Mouse (Mus musculus): ENCODE results near the gene Rora. TPM values are rescaled to one million over a fixed set of nuclear protein-coding genes. Genes with fewer than 3 reads are reported as not detected.

Rora gene
- total RNA-seq, 2 experiments from 2014 or later: 0.17 TPM; not detected in 1

DNA sequence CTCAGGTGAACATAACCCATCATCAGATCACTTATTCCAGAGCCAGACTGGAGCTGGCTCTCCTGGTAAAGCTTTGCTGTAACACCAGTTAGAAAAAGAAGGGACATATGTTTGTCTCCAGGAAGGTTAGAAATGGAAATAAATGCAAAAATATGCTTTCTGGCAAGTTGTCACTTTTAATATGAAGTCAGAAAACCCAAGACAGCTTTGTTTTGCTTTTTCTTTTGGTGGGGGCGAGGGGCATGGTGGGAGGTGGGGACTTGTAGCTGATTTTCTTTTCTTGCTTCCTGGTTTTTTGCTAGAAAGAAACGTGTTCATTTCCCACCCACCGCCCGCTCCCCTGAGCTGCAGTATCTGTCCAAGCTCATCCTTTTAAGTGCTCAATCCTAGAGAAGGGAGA, 212.7 kb downstream of the Rora start:
- ATAC-seq (replicated peaks; ENCODE audit: low FRiP score, poor library complexity, severe bottlenecking): no peak

DNA sequence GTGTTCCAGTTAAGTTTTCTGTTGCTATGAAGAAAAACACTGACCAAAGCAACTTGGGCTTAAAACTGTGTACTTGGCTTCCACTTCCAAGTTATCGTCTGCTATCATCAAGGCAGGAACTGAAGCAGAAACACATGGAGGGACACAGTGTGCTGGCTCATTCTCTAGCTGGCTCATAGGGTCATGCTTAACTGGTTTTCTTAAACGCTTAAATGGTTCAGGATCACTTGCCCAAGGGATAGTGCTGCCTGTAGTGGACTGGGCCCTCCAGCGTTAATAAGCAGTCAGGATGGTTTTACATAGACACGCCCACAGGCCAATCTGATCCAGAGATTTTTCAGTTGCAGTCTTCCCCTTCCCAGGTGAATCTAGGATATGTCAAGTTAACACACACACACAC, 220.3 kb downstream of the Rora start:
- no peak for ATAC-seq (replicated peaks; ENCODE audit: low FRiP score, poor library complexity, severe bottlenecking)

DNA sequence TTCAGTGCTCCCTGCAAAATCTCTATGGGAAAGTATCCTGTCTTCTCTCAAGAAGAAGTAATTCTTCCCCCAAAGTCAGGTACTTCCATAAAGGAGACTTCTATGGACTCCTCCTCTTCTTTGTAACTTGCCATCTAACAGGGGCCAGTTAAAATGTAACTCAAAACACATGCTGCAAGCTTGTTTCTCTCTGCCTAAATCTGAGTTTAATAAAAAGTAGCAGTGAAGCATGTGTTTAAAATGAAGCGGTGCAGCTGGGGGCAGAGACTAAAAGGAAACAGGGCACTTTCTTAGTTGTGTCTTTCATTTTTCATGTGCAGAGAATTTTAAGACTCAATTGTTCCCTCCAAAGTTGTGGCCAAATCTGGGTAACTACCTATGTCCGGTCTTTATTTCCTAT, 221.0 kb downstream of the Rora start:
- ATAC-seq (replicated peaks; ENCODE audit: low FRiP score, poor library complexity, severe bottlenecking): no peak

DNA sequence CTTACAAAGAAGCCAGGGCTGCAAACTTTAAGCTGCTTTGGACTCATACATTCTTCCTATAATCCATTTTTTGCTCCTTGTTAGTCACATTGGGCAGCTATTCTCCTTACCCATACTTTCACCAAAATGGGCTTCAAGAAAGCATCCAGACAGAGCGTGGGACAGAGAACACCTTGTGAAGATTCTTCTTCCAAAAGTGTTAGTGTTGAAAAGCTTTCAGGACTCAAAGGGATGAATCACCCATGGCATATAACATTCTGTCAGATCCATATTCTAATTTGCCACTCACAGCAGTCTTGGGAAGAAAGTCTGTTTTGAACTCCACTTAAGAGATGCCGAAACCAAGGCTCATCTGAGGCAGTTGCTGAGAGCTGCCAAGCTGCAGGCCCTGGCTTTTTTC, 222.2 kb downstream of the Rora start:
- no peak for ATAC-seq (replicated peaks; ENCODE audit: low FRiP score, poor library complexity, severe bottlenecking)

DNA sequence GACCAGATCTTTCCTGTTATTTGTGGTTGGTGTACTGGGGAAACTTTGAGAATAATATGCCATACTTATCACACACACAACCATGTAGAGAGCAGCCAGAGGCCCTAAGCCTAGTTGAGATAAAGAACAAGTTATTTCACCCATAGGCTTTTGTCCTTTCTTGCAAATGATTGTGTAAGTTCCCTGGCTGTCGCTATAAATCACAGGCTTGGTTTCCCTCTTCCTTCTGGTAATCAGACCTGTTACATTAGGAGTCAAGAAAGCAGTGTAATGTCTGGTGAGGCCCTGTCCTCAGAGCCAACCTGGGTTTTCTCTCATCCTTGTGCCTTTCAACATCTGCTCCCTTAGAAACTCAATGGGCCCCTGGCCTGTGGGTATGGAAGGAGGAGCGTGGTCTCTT, 222.7 kb downstream of the Rora start:
- ATAC-seq (replicated peaks; ENCODE audit: low FRiP score, poor library complexity, severe bottlenecking): no peak

DNA sequence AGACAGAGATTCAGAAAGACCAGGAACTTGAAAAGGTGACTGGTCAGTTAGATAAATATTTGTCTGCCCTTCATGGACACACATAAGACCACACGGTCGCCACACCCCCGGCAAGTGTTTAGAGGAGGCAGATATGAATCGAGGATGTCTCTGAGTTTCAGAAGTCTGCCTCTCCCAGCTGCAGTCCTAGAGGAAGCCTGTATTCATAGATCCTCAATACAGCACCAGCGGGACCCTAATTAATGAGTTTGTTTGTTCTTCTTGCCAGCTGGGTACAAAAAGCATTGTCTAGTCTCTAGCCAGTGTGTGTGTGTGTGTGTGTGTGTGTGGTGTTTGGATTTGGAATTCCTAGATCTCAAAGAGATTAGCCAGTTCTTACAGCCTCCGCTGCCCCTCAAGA, 228.3 kb downstream of the Rora start:
- ATAC-seq (replicated peaks; ENCODE audit: low FRiP score, poor library complexity, severe bottlenecking): no peak

DNA sequence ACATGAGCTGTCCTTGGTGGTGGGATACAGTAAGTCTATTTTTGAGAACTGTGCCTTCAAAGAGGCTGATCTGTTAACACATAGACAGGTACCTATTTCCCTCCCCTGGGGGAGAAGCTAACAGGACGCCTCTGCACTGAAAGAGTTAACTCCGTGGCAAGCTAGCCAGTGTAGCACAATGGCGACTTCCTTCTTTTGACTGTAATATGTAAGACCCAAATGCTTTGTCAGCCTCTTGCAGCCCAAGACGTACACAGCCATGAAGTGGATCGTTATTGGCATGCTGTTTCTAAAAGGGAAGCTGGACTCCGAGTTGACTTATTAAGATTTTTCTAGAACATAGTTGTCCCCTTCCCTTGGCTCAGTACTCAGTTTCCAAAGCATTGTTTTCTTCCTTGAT, 229.4 kb downstream of the Rora start:
- no peak for ATAC-seq (replicated peaks; ENCODE audit: low FRiP score, poor library complexity, severe bottlenecking)

DNA sequence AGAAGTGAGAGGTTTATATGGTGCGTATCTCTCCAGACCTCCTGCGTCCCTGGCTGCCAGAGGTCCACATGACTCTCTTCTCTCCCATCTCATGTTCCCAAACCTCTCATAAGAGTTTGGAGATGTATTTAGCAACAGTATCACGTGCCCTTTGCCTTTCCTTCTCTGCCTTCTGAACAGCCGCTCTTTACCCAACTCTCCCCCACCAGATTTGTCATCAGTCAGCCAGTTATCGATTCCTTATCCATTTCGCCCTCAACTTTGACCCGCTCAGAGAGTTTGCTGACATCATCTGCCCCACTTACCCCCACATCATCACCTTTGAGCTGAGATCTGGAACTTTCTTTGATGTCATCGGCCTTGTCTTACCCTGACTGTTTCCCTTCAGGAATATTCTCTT, 230.1 kb downstream of the Rora start:
- ATAC-seq (replicated peaks; ENCODE audit: low FRiP score, poor library complexity, severe bottlenecking): no peak

DNA sequence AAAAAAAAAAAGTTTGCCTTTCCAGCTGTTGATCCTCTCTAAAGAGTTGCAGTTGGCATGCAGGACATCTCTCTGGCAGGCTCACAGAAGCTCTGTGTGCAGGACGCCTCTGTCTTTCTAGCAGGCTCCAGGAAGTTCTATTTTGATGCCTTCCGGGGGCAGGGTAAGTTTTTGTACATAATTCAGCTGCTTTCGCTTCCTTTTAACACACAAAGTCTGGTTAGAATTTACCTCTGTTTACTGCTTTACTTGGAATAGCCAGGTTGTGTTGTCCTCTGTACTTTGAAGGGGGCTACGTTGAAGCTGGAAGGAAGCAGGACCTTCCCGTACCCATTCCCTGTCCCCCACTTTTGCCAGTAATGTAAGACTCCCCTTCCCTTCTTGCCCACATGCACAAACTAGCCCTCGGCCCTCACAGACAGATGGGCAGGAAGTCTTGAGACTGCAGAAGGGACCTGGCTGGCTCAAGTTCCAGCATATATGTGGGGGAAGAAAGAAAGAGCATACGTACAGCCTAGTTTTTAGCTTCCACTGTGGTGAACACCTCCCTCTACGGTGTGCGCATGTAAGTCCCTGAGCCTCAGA, 231.0 kb downstream of the Rora start:
- no peak for ATAC-seq (replicated peaks; ENCODE audit: low FRiP score, poor library complexity, severe bottlenecking)

DNA sequence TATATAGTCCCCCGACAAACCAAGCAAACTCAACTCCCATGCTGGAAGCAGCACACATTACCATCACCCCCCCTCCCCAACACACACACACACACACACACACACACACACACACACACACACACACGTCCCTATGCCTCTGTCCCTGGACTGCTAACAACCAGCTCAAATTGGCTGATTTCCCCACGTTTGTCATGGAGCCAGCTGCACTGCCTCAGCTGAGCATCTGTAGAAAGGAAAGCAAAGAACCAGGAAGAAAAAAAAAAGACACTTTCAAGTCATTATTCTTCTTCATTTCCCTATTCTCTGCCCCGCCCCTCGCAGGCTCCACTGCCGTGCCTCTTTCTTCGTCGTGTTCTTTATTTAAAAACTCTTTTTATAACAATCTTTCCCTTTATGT, 235.1 kb downstream of the Rora start:
- no peak for ATAC-seq (replicated peaks; ENCODE audit: low FRiP score, poor library complexity, severe bottlenecking)

DNA sequence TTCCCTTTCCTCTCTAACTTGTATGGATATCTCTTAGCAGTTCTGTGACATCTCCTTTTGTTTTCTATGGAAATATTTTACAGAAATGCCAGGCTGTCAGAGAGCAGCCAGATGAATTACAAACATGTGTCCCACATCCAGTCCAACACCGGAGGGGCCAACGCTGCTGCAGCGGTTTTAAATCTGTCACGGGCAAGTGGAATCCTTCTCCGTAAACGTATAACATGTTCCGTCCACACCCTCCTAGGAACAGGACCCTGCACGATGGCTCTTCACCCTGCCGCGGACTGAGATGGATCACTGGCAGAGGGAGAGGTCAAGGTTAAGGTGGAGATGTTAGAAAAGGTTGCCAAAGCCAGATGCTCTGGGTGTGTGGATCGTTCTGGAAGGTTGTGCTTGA, 237.8 kb downstream of the Rora start:
- no peak for ATAC-seq (replicated peaks; ENCODE audit: low FRiP score, poor library complexity, severe bottlenecking)

DNA sequence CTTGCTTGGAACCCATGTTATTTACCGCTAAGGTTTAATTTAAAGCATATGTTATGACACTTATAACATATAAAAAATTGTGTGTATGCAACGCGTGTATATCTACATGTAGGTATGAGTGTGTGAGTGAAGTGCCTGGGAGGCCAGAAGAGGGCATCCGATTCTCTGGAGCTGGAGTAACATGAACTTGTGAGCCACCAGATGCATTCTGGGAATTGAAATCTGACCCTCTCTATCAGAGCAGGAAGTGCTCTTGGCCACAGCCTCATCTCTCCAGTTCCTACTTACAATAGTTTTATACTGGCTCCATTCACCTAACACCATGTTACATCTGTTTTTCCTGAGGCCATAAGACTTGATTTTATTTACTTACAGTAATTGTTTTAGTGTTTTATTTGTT, 238.8 kb downstream of the Rora start:
- no peak for ATAC-seq (replicated peaks; ENCODE audit: low FRiP score, poor library complexity, severe bottlenecking)

DNA sequence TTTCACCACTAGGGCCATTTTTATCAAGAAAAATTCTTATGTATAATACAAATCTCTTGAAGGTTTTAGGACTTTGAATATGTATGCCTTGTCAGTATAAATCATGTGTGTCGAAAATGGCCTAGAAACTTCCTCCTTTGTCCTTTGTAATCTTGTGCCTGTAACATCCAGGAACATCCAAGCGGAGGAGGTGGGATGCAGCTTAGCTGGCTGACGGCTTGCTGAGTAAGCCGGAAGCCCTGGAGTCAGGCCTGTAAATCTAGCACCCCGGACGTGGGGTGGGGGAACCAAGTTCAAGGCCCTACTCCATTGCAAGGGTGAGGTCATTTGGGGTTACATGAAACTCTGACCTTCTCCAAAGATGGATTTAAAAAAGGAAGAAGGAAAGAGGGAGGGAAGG, 239.3 kb downstream of the Rora start:
- ATAC-seq (replicated peaks; ENCODE audit: low FRiP score, poor library complexity, severe bottlenecking): no peak

DNA sequence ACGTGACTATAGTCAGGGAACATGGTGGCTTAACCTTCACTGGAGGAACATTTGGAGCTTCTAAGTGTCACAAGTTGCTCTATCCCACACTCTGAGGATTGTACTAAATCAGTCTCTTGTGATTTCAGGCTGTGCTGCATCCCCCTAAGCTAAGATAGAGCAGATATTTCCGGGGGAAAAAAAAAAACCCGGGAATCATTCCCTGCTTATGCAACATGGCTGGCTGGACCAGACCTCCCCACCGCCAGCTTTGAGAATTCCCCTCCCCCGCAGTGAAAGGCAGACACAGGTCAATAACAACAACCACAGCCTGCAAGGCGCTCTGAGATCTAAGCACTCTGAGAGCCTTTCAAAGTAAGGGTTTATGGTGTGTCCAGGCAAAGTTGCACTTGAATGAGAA, 244.7 kb downstream of the Rora start:
- ATAC-seq (replicated peaks; ENCODE audit: low FRiP score, poor library complexity, severe bottlenecking): no peak

DNA sequence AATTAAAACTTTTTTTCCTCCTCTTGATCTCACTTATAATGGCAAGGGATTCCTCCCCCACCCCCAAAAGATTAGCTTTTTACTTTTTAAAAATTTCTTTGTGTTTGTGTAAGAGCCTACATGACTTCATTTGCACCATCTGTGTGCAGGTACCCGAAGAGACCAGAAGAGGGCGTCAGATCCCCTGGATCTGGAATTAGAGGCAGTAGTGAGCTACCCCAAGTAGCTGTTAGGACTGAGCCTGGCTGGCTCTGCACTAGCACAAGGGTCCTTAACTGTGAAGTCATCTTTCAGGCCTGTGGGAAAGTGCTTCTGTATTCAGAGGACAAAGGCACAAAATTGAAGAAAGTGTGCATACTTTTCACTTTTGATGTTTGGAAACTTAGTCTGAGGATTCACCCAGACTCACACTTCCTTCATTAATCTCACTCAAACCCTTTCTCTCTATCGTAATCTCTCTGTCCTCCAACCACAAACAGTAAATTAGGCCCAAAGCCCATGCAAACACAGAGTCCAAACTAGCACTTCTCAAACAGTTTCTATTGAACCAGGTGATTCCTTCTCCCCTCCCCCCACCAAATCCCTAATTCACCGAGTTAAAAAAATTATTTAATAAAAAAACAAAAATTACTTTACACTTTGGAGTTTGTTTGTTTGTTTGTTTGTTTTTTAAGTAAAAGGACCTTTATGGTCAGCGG, 246.1 kb downstream of the Rora start:
- ATAC-seq (replicated peaks; ENCODE audit: low FRiP score, poor library complexity, severe bottlenecking): no peak

DNA sequence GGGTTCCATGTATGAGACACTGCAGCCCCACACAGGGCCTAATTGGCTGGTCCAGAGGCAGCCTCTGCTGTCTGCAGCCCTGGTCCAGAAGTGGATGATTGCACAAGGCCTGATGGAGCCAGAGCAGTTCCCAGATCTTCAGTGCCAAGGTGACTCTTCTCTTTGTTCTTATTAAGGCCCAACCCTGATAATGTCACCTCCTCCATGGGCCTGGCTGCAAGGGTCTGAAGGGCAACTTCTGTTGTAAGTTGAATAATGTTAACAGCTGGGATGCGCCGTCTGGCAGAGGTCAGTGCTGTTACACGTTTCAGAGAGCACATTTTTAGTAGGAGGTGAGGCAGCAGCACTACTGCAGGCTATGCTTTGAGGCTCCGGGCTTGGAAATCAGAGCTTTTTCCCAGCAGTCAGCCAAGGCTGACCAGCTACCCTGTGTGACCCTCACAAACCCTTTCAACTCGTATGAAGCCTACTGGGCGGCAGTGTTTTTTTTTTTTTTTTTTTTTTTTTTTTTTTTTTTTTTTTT, 252.8 kb downstream of the Rora start:
- no peak for ATAC-seq (replicated peaks; ENCODE audit: low FRiP score, poor library complexity, severe bottlenecking)

DNA sequence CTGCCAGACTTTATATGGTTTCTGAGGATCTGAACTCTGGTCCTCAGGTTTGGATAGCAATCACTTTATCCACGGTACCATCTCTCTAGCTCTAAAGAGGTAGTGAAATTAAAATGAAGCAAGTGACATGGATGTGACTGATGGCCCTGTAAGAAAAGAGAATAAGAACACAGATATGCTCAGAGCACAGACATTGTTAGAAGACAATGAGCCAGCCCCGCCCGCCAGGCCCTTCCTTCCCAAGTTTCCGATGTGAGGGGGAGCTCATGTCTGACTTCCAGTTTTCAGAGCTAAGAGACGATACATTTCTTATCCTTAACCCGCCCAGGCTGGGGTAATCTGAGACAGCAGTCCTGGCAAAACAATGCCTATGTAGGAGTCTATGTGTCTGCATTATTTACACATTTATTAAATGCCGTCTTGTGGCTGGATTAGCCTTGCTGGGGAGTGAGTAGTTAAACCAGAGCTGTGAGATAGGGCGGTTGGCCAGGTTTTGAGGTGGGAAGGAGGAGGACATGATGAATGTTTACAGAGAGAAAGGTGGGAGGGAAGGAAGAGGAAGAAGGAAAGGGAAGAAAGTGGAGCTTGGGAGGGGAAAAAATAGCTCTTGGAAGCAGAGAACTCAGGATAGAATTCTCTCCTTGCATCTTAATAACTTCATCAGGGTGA, 259.0 kb downstream of the Rora start:
- ATAC-seq (replicated peaks; ENCODE audit: low FRiP score, poor library complexity, severe bottlenecking): no peak

DNA sequence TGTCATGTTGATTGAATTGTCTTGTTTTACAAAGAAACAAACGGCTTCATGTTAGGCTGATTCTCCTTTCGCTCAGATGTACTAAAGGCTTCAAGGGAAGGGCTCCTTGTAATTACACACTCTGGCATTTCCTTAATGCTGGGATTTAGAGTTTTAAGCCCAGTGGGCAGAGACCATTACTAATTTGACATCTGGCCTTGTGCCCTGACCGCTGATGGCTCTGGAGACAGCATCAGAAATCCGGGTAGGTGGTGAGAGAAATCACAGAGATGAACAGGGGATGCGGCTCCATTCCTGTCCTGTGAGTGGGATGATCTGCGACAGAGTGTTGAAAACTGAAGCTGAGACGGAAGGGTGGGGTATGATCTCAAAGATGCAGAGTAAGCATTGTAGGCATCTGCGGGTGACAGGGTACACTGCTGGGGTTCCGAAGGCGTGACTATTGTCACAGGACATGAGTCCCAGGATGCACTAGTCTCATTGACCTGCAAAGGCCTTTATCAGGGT, 259.7 kb downstream of the Rora start:
- ATAC-seq (replicated peaks; ENCODE audit: low FRiP score, poor library complexity, severe bottlenecking): no peak

DNA sequence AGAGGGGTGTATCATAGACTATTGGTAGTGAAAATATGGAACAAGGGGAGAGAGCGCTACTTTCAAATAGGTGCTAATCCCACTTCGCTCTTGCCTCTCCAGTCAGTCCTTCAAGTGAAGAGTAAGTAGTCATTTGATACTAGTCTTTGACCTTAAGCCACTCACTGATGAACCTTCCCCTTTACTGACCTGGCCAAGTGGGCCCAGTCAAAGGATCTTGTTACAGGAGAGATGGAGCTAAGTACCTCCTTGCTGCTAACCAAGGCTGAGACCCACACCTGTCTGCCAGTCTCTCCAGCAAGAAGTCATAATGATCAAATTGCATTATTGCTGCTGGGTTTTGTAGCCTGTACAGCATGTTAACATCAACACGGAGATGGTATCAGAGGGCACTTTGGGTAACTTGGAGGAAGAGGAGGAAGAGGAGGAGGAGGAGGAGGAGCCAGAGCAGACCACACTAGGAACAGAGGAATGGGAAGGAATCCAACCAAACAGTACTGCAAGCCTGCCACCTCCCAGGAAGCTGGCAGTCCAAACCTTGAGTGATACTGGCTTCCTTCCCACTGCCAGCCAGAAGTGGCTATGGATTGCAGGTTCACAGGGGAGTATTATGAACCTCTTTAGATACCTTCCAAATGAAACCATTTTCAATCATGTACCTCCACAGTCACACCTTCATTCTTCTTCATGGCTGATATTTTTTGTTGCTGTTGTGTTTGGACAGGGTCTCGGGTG, 261.1 kb downstream of the Rora start:
- no peak for ATAC-seq (replicated peaks; ENCODE audit: low FRiP score, poor library complexity, severe bottlenecking)

DNA sequence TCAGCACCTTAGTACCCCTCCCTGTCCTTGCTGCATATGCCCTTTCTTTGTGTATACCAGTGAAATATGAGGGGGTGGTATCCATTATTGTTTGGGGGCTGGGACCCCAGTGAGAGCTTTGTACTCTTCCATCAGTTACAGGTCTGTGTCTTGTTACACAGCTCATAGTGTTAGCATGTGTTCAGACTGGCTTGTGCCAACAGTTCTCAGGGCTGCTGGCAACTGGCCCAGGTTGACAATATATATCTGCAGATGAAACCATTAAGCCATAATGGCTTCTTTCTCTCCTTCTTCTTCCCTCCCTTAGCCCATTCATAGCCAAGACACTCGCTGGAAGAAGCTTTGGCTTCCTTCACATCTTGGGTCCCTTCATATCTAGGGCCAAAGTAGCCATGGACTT, 263.2 kb downstream of the Rora start:
- ATAC-seq (replicated peaks; ENCODE audit: low FRiP score, poor library complexity, severe bottlenecking): no peak
